Mouse (Mus musculus) midbrain, postnatal 0 days (tissue): Measurements from ENCODE around the gene Zfp148. TPM values are rescaled to one million over a fixed set of nuclear protein-coding genes. Genes with fewer than 3 reads are reported as not detected.

Experiments
- ATAC-seq: fragments of 200-750 bp; cut with Nextera tagmentation; 2 replicates; pipeline ENCODE4 v1.8.0; 2017; ENCODE audit warnings: moderate number of reproducible peaks, mild to moderate bottlenecking, moderate TSS enrichment, moderate library complexity; ENCODE audit not compliant: low FRiP score
- DNase-seq: peaks from one replicate; pipeline ENCODE4 v3.0.0-alpha.2; 2015; ENCODE audit warnings: low spot score
- H3K27ac ChIP-seq: fragments of 300-500 bp; sonication (generic); 2 replicates; pipeline ENCODE4 v1.5.1; 2014; ENCODE audit warnings: low read depth, mild to moderate bottlenecking, low read length, mixed read lengths
- H3K27me3 ChIP-seq: fragments of 300-500 bp; sonication (generic); 2 replicates; pipeline ENCODE4 v1.6.1; 2014; ENCODE audit warnings: low read length, control low read depth, mixed read lengths; ENCODE audit not compliant: insufficient read depth
- H3K36me3 ChIP-seq: fragments of 300-500 bp; sonication (generic); 2 replicates; pipeline ENCODE4 v1.6.1; 2014; ENCODE audit warnings: low read length, control low read depth, mixed read lengths; ENCODE audit not compliant: insufficient read depth
- H3K4me1 ChIP-seq: fragments of 300-500 bp; sonication (generic); 2 replicates; pipeline ENCODE4 v1.6.1; 2014; ENCODE audit warnings: mild to moderate bottlenecking, control low read depth, antibody characterized with exemption, low read length, mixed read lengths; ENCODE audit not compliant: insufficient read depth
- H3K4me2 ChIP-seq: fragments of 300-500 bp; sonication (generic); 2 replicates; pipeline ENCODE4 v1.6.1; 2014; ENCODE audit warnings: low read depth, mild to moderate bottlenecking, low read length, mixed read lengths; ENCODE audit not compliant: poor library complexity, severe bottlenecking
- H3K4me3 ChIP-seq: fragments of 300-500 bp; sonication (generic); 2 replicates; pipeline ENCODE4 v1.5.1; 2014; ENCODE audit warnings: low read depth, mild to moderate bottlenecking, low read length, moderate library complexity
- H3K9ac ChIP-seq: fragments of 300-500 bp; sonication (generic); replicated peaks from 2 replicates; pipeline ENCODE4 v1.6.1; 2014; ENCODE audit warnings: mild to moderate bottlenecking, low read length, moderate library complexity, mixed read lengths; ENCODE audit not compliant: poor library complexity, severe bottlenecking
- H3K9me3 ChIP-seq: fragments of 300-500 bp; sonication (generic); 2 replicates; pipeline ENCODE4 v1.6.1; 2016; ENCODE audit warnings: low read length, control low read depth
- CTCF ChIP-seq: IDR thresholded peaks from 2 replicates; pipeline ENCODE4 v1.5.1; 2016; ENCODE audit warnings: antibody characterized with exemption, mild to moderate bottlenecking
- WGBS: fragments of 180-500 bp; shearing (Covaris S2); extraction: QIAGEN DNeasy Blood & Tissue Kit; methylation state at CpG from one replicate; pipeline ENCODE4 v1.1.7; 2014; 5-methylcytosine and 5-hydroxymethylcytosine counted together
- polyA plus RNA-seq: library from polyadenylated mRNA; unstranded; fragments of >200 nt; fragmentation: Nextera tagmentation; extraction: Ambion mirVana; gene quantifications from 2 replicates; pipeline ENCODE4 v1.2.1, GENCODE M21; 2015
- total RNA-seq: library from RNA; depleted of rRNA; stranded (reverse); fragments of >200 nt; gene quantifications from 2 replicates; pipeline ENCODE4 v1.2.3, GENCODE M21; 2014

Gene Zfp148
- total and polyA plus RNA-seq, 2 experiments from 2014 or later: 29.0 to 44.2 TPM

- Histone ChIP-seq H3K9ac (no peak overlapping the region), H3K27me3 (no peaks in the 10 kb centered on the region), H3K36me3 (no peaks in the 10 kb centered on the region), H3K4me1 (peaks cover 9% of the 10 kb centered on the region; the same call in 1 of the 2 replicates), H3K4me3 (no peak overlapping the region), H3K9me3 (no peaks in the 10 kb centered on the region), H3K27ac (no peak overlapping the region), H3K4me2 (no peak overlapping the region)
- no peak for DNase-seq
- no peak for ATAC-seq
- 83% methylated on average over 7 of the region's 7 CpGs for WGBS
- TF ChIP-seq CTCF: no peak
These were observed 137.6 kb downstream of the Zfp148 start for GRCm38 (mm10) chr16:33518236-33518635.

- DNase-seq (peak; percentile 50), ATAC-seq (no peak)
- H3K4me2 ChIP-seq: no peak overlapping the region
- H3K27ac ChIP-seq: no peak overlapping the region
- 75% methylated on average over 6 of the region's 6 CpGs for WGBS
- no peaks in the 10 kb centered on the region for H3K27me3 ChIP-seq
- H3K4me3 ChIP-seq: no peak overlapping the region
- peaks cover 9% of the 10 kb centered on the region; the same call in 1 of the 2 replicates for H3K4me1 ChIP-seq
- no peak for TF ChIP-seq CTCF
- no peaks in the 10 kb centered on the region for H3K9me3 ChIP-seq
- no peaks in the 10 kb centered on the region for H3K36me3 ChIP-seq
- H3K9ac ChIP-seq: no peak overlapping the region
These were observed 139.4 kb downstream of the Zfp148 start for GRCm38 (mm10) chr16:33519916-33520568.

- Histone ChIP-seq H3K9me3 (no peaks in the 10 kb centered on the region), H3K4me1 (peaks cover 2% of the 10 kb centered on the region; the same call in 1 of the 2 replicates), H3K4me2 (no peak overlapping the region), H3K9ac (no peak overlapping the region), H3K4me3 (no peak overlapping the region), H3K27ac (no peak overlapping the region), H3K36me3 (no peaks in the 10 kb centered on the region), H3K27me3 (no peaks in the 10 kb centered on the region)
- ATAC-seq (no peak), DNase-seq (no peak)
- no peak for TF ChIP-seq CTCF
- WGBS: 73% methylated on average over 4 of the region's 4 CpGs
These were observed 141.9 kb downstream of the Zfp148 start for GRCm38 (mm10) chr16:33522516-33522915.

GRCm38 (mm10) chr16:33523571-33523970, 142.9 kb downstream of the Zfp148 start:
- DNase-seq (no peak), ATAC-seq (no peak)
- Histone ChIP-seq H3K27me3 (no peaks in the 10 kb centered on the region), H3K27ac (no peak overlapping the region), H3K9me3 (no peaks in the 10 kb centered on the region), H3K9ac (no peak overlapping the region), H3K4me2 (no peak overlapping the region), H3K4me3 (no peak overlapping the region), H3K4me1 (no peaks in the 10 kb centered on the region), H3K36me3 (no peaks in the 10 kb centered on the region)
- no peak for TF ChIP-seq CTCF
- WGBS: 69% methylated on average over 10 of the region's 10 CpGs

- no peak for ATAC-seq
- Histone ChIP-seq H3K4me3 (no peak overlapping the region), H3K36me3 (no peaks in the 10 kb centered on the region), H3K9me3 (no peaks in the 10 kb centered on the region), H3K27me3 (no peaks in the 10 kb centered on the region), H3K4me2 (no peak overlapping the region), H3K9ac (no peak overlapping the region), H3K4me1 (no peaks in the 10 kb centered on the region), H3K27ac (no peak overlapping the region)
- DNase-seq: no peak
- TF ChIP-seq CTCF: no peak
- 60% methylated on average over 11 of the region's 11 CpGs for WGBS
These were observed 149.1 kb downstream of the Zfp148 start for GRCm38 (mm10) chr16:33529502-33530454.

GRCm38 (mm10) chr16:33531184-33531583, 150.5 kb downstream of the Zfp148 start:
- Histone ChIP-seq H3K27me3 (no peaks in the 10 kb centered on the region), H3K4me3 (no peak overlapping the region), H3K36me3 (no peaks in the 10 kb centered on the region), H3K9me3 (no peaks in the 10 kb centered on the region), H3K9ac (no peak overlapping the region), H3K4me1 (no peaks in the 10 kb centered on the region), H3K4me2 (no peak overlapping the region), H3K27ac (no peak overlapping the region)
- no peak for TF ChIP-seq CTCF
- no peak for ATAC-seq
- 72% methylated on average over 8 of the region's 8 CpGs for WGBS
- DNase-seq: no peak
